Mouse (Mus musculus) heart, adult 2 months (tissue): Measurements from ENCODE around the gene Tbl3.
A peak's percentile ranks its signal among the peaks of the same experiment; 100 is the strongest.

ENCODE experiments used
- CTCF ChIP-seq: fragments of 200-600 bp; IDR thresholded peaks from 2 replicates; pipeline ENCODE4 v1.8.1; 2022; ENCODE audit warnings: antibody characterized with exemption, mild to moderate bottlenecking, moderate library complexity
- EP300 ChIP-seq: fragments of 200-500 bp; IDR thresholded peaks from 2 replicates; pipeline ENCODE4 v1.6.1; 2011; ENCODE audit warnings: low read depth, low read length, control low read depth; ENCODE audit not compliant: insufficient read depth
- POLR2A ChIP-seq: fragments of 200-500 bp; IDR thresholded peaks from 2 replicates; pipeline ENCODE4 v1.6.1; 2011; ENCODE audit warnings: mild to moderate bottlenecking, low read depth, low read length, control low read depth; ENCODE audit not compliant: insufficient read depth

DNA sequence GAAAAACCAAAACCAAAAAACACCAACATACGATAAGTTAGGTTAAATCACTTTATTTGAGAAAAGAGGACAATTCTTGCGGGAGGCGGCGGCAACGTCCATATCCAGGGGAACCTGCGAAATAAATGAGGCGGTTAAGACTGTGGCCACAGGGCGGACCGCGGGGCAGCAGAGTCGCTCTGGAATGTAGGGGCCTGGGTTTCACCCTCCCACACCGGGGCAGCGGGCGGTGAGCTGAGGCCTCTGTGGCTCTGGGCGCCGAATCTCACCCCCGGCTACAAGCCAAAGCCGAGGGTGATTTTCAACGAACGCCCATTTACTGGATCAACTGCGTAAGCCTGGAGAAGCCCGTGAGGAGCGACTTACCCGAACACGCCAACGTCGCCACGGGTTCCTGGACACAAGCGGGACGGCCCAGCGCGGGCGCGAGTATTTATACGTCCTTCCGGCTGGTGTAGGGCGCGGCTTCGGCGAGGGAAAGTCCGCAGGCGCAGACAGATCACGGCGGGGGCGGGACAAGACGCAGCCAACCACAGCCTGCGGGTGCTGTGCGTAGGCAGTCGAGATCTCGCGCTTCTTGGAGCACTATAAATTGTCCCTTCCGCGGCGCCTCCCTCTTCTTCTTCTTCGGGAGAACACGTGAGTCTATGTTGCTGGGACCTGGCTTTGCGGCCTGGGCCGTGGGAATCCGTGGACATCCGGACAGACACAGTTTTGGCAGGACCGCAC is 12.2 kb upstream of the Tbl3 start:
- TF ChIP-seq EP300 (peak; percentile 25; the same call in 1 of the 2 replicates), CTCF (no peak), POLR2A (peak; percentile 99)
